Mouse (Mus musculus) lung, embryonic 16.5 days (tissue): ENCODE results near the gene Grtp1. TPM values are rescaled to one million over a fixed set of nuclear protein-coding genes. Genes with fewer than 3 reads are reported as not detected.
A peak's percentile ranks its signal among the peaks of the same experiment; 100 is the strongest.

Source experiments
- ATAC-seq: fragments of 200-750 bp; cut with Nextera tagmentation; 2 replicates; pipeline ENCODE4 v1.8.0; 2017; ENCODE audit warnings: low read depth, mild to moderate bottlenecking, moderate library complexity
- H3K27ac ChIP-seq: fragments of 300-500 bp; sonication (generic); 2 replicates; pipeline ENCODE4 v1.5.1; 2014; ENCODE audit warnings: mild to moderate bottlenecking, control low read depth, low read length
- H3K27me3 ChIP-seq: fragments of 300-500 bp; sonication (generic); 2 replicates; pipeline ENCODE4 v1.6.1; 2014; ENCODE audit warnings: low read depth, low read length, mixed read lengths; ENCODE audit not compliant: control insufficient read depth, insufficient read depth
- H3K36me3 ChIP-seq: fragments of 300-500 bp; sonication (generic); 2 replicates; pipeline ENCODE4 v1.6.1; 2014; ENCODE audit warnings: low read length; ENCODE audit not compliant: control insufficient read depth, insufficient read depth
- H3K4me1 ChIP-seq: fragments of 300-500 bp; sonication (generic); replicated peaks from 2 replicates; pipeline ENCODE4 v1.6.1; 2014; ENCODE audit warnings: low read length, mixed read lengths; ENCODE audit not compliant: control insufficient read depth, insufficient read depth
- H3K4me2 ChIP-seq: fragments of 300-500 bp; sonication (generic); 2 replicates; pipeline ENCODE4 v1.6.1; 2014; ENCODE audit warnings: low read depth, low read length, control low read depth
- H3K4me3 ChIP-seq: fragments of 300-500 bp; sonication (generic); 2 replicates; pipeline ENCODE4 v1.5.1; 2014; ENCODE audit warnings: mild to moderate bottlenecking, low read length, control low read depth
- H3K9ac ChIP-seq: fragments of 300-500 bp; sonication (generic); 2 replicates; pipeline ENCODE4 v1.6.1; 2014; ENCODE audit warnings: low read length, control low read depth
- H3K9me3 ChIP-seq: fragments of 300-500 bp; sonication (generic); 2 replicates; pipeline ENCODE4 v1.6.1; 2016; ENCODE audit warnings: low read length; ENCODE audit not compliant: control insufficient read depth
- WGBS: fragments of 180-500 bp; shearing (Covaris S2); extraction: QIAGEN DNeasy Blood & Tissue Kit; methylation state at CpG from one replicate; pipeline ENCODE4 v1.1.7; 2014; 5-methylcytosine and 5-hydroxymethylcytosine counted together
- polyA plus RNA-seq: library from polyadenylated mRNA; unstranded; fragments of >200 nt; fragmentation: Nextera tagmentation; extraction: Ambion mirVana; gene quantifications from 2 replicates; pipeline ENCODE4 v1.2.1, GENCODE M21; 2015

The Grtp1 gene
- polyA plus RNA-seq, result 4.0 and 4.5 TPM in 2 replicates

GRCm38 (mm10) chr8:13200301-13201012 is at the start of gene Grtp1:
Gene Grtp1, minus strand, starts transcription at chr8:13200620.
- no peak within 1 kb of the TSS for H3K27ac ChIP-seq
- H3K9me3 ChIP-seq, result no peaks in the 10 kb centered on the region
- under 1% methylated on average over 40 of the region's 58 CpGs for WGBS
- H3K9ac ChIP-seq, result peak within 1 kb of the TSS; percentile 58
- peak; percentile 75 for ATAC-seq
- H3K27me3 ChIP-seq, result peaks cover 27% of the 10 kb centered on the region
- peaks cover 4% of the 10 kb centered on the region for H3K4me1 ChIP-seq
- peak within 1 kb of the TSS; percentile 73 for H3K4me2 ChIP-seq
- H3K4me3 ChIP-seq, result peak within 1 kb of the TSS; percentile 55
- H3K36me3 ChIP-seq, result no peaks in the 10 kb centered on the region

- ATAC-seq, result no peak
- Histone ChIP-seq H3K27me3 (no peaks in the 10 kb centered on the region), H3K27ac (no peak overlapping the region), H3K4me3 (no peak overlapping the region), H3K4me2 (no peak overlapping the region), H3K4me1 (no peaks in the 10 kb centered on the region), H3K9ac (no peak overlapping the region), H3K36me3 (no peaks in the 10 kb centered on the region), H3K9me3 (no peaks in the 10 kb centered on the region)
- WGBS, result 73% methylated on average over 11 of the region's 11 CpGs
Measured at GRCm38 (mm10) chr8:13244343-13244880, 44.0 kb upstream of the Grtp1 start.

GRCm38 (mm10) chr8:13242985-13243870 is 42.8 kb upstream of the Grtp1 start:
- Histone ChIP-seq H3K27ac (no peak overlapping the region), H3K4me2 (no peak overlapping the region), H3K36me3 (no peaks in the 10 kb centered on the region)

GRCm38 (mm10) chr8:13240691-13241090 is 40.3 kb upstream of the Grtp1 start:
- H3K4me1 ChIP-seq, result no peaks in the 10 kb centered on the region
- no peak overlapping the region for H3K4me3 ChIP-seq
- ATAC-seq, result no peak
- no peak overlapping the region for H3K4me2 ChIP-seq
- no peaks in the 10 kb centered on the region for H3K9me3 ChIP-seq
- no peaks in the 10 kb centered on the region for H3K27me3 ChIP-seq
- no peak overlapping the region for H3K27ac ChIP-seq
- H3K36me3 ChIP-seq, result no peaks in the 10 kb centered on the region
- H3K9ac ChIP-seq, result no peak overlapping the region
- WGBS, result 52% methylated on average over 7 of the region's 7 CpGs

More at GRCm38 (mm10) chr8:13242985-13243870, 42.8 kb upstream of the Grtp1 start:
- peak; percentile 41; the same call in 1 of the 2 replicates for ATAC-seq
- Histone ChIP-seq H3K9me3 (no peaks in the 10 kb centered on the region), H3K4me3 (no peak overlapping the region), H3K9ac (no peak overlapping the region), H3K27me3 (no peaks in the 10 kb centered on the region), H3K4me1 (no peaks in the 10 kb centered on the region)
- WGBS, result 57% methylated on average over 10 of the region's 10 CpGs

GRCm38 (mm10) chr8:13240055-13240454 is 39.6 kb upstream of the Grtp1 start:
- peaks cover 2% of the 10 kb centered on the region; the same call in 1 of the 2 replicates for H3K27me3 ChIP-seq

GRCm38 (mm10) chr8:13234803-13235202 is 34.4 kb upstream of the Grtp1 start:
- no peak for ATAC-seq
- H3K9me3 ChIP-seq, result no peaks in the 10 kb centered on the region
- peaks cover 2% of the 10 kb centered on the region; the same call in 1 of the 2 replicates for H3K27me3 ChIP-seq
- no peaks in the 10 kb centered on the region for H3K4me1 ChIP-seq
- 89% methylated on average over 13 of the region's 13 CpGs for WGBS
- no peak overlapping the region for H3K4me3 ChIP-seq
- H3K36me3 ChIP-seq, result no peaks in the 10 kb centered on the region
- no peak overlapping the region for H3K9ac ChIP-seq
- H3K27ac ChIP-seq, result no peak overlapping the region
- H3K4me2 ChIP-seq, result no peak overlapping the region

More at GRCm38 (mm10) chr8:13240055-13240454, 39.6 kb upstream of the Grtp1 start:
- H3K4me2 ChIP-seq, result no peak overlapping the region
- no peak for ATAC-seq
- no peak overlapping the region for H3K4me3 ChIP-seq
- H3K9ac ChIP-seq, result no peak overlapping the region
- 85% methylated on average over 9 of the region's 9 CpGs for WGBS
- H3K4me1 ChIP-seq, result no peaks in the 10 kb centered on the region
- no peaks in the 10 kb centered on the region for H3K36me3 ChIP-seq
- H3K9me3 ChIP-seq, result no peaks in the 10 kb centered on the region
- no peak overlapping the region for H3K27ac ChIP-seq

- H3K27ac ChIP-seq, result no peak overlapping the region
- ATAC-seq, result no peak
- no peaks in the 10 kb centered on the region for H3K4me1 ChIP-seq
Measured at GRCm38 (mm10) chr8:13230471-13230870, 30.1 kb upstream of the Grtp1 start.

GRCm38 (mm10) chr8:13229802-13230201 is 29.4 kb upstream of the Grtp1 start:
- Histone ChIP-seq H3K9me3 (no peaks in the 10 kb centered on the region), H3K4me3 (no peak overlapping the region), H3K27ac (no peak overlapping the region), H3K4me1 (no peaks in the 10 kb centered on the region), H3K36me3 (no peaks in the 10 kb centered on the region), H3K9ac (no peak overlapping the region), H3K4me2 (no peak overlapping the region), H3K27me3 (no peaks in the 10 kb centered on the region)
- ATAC-seq, result no peak
- WGBS, result 89% methylated on average over 12 of the region's 12 CpGs

More at GRCm38 (mm10) chr8:13230471-13230870, 30.1 kb upstream of the Grtp1 start:
- H3K4me2 ChIP-seq, result no peak overlapping the region
- H3K36me3 ChIP-seq, result no peaks in the 10 kb centered on the region
- peaks cover 2% of the 10 kb centered on the region; the same call in 1 of the 2 replicates for H3K27me3 ChIP-seq
- no peak overlapping the region for H3K9ac ChIP-seq
- 66% methylated on average over 4 of the region's 4 CpGs for WGBS
- H3K4me3 ChIP-seq, result no peak overlapping the region
- no peaks in the 10 kb centered on the region for H3K9me3 ChIP-seq
